Mouse (Mus musculus): Measurements from ENCODE around the gene Kif3c.
"Not testable (repeated sequence)": the region's sequence is repeated elsewhere in the genome, so short reads cannot be mapped to it uniquely, and the experiment has no call there.

Kif3c gene

GRCm38 (mm10) chr12:3366190-3366956 is 1.4 kb downstream of the Kif3c start:
- in situ Hi-C loops (cut with MboI; ENCODE audit: unreplicated experiment in 2 of 2), result loop anchor here in 1 of 2 experiments (10.0 kb wide), 1 partner anchor 132 kb away; no protein-coding TSS in a partner anchor

DNA sequence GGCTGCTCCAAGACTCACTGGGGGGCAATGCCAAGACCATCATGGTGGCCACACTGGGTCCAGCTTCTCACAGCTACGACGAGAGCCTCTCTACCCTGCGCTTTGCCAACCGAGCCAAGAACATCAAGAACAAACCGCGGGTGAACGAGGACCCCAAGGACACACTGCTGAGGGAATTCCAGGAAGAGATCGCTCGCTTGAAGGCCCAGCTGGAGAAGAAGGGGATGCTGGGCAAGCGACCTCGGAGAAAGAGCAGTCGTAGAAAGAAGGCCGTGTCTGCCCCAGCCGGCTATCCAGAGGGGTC is 2.0 kb downstream of the Kif3c start:
- in situ Hi-C loops (cut with MboI; ENCODE audit: unreplicated experiment in 2 of 2), result loop anchor here in 1 of 2 experiments (10.0 kb wide), 1 partner anchor 132 kb away; no protein-coding TSS in a partner anchor

- in situ Hi-C loops (cut with MboI; ENCODE audit: unreplicated experiment in 2 of 2), result loop anchor here in 1 of 2 experiments (10.0 kb wide), 1 partner anchor 134 kb away; no protein-coding TSS in a partner anchor
These were observed 3.8 kb downstream of the Kif3c start for GRCm38 (mm10) chr12:3368771-3369170.

DNA sequence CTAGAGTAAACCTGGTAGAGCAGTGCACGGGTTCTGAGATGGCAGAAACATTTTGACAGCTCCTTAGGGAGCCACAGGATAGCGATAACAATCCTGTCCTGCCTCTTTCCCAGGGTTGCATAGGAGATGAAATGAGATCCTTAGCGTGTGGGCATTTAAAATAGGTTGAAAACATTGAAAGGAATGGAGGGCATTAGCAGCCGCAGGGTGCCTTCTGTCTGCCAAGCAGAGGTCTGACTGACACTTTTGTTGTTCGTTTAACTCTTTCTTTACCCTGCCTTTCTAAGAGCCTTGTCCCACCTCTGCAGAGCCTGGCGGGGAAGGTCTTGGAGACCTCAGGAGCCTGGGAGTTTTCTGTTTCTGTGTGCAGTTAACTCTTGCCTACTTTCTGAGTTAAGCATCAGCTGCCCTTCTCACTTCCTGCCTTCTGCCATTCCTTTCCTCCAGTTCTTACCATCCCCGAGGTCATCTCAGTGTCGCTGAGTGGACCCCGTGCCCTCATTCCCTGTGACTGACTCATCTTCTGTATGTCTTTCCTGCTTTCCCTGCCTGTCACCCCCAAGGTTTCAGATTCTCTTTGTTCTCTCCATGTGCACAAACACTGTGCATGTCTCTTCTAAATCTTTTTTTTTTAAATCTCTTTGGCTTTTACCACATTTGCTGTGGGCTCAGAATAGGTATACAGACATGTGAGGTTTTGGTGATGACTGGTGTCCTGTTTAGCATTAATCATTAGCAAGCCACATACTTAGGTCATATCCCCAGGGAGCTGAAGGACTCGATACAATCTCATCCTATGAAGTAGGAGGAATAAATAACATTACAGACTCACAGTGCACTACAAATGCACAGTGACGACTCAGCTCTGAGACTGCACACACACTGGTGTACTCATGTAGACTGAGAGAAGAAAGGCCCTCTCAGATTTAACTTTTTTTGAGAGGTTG is 6.3 kb downstream of the Kif3c start:
- in situ Hi-C loops (cut with MboI; ENCODE audit: unreplicated experiment in 2 of 2), result no loop called here

GRCm38 (mm10) chr12:3371991-3372390 is 7.1 kb downstream of the Kif3c start:
- in situ Hi-C loops (cut with MboI; ENCODE audit: unreplicated experiment in 2 of 2), result no loop called here

DNA sequence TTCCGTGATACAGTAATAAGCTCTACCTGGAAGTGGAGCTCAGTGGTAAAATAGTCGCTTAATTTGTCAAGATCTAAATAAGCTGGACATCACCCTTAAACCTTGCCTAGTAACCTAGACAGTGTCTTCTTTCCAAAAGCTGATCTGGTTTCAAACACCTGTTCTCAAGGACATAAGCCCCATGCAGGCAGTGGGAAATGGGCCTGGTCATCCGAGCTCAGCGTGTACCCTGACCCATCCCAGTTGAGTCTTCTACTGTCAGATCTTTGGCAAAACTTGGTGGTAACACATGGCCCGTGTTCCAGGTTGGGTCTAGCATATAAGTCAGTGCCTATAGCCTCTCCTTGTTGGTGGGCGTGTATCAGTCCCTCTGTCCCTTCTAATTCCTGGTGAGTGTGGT is 8.6 kb downstream of the Kif3c start:
- in situ Hi-C loops (cut with MboI; ENCODE audit: unreplicated experiment in 2 of 2), result no loop called here

DNA sequence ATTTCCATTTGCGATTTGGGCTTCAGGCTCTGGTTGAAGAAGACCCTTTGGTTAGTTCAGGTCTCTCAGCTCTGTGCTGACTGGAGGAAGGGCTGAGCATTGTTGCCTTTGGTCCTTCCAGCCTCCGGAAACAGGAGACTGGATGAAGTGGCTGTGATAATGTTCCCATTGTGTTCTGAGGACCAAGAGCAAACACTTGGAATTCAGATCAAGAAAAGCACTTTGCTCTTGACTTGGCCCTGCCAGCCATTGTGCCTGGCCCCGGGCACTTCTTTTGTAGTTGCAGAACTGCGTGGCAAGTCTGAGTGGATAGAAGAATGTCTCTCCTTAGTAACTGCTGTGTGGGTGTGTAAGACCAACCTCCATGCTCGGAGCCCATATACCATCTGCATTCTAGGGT is 9.6 kb downstream of the Kif3c start:
- in situ Hi-C loops (cut with MboI; ENCODE audit: unreplicated experiment in 2 of 2), result no loop called here

GRCm38 (mm10) chr12:3377190-3377589 is 12.3 kb downstream of the Kif3c start:
- in situ Hi-C loops (cut with MboI; ENCODE audit: unreplicated experiment in 2 of 2), result no loop called here

- in situ Hi-C loops (cut with MboI; ENCODE audit: unreplicated experiment in 2 of 2), result no loop called here
These were observed 12.8 kb downstream of the Kif3c start for GRCm38 (mm10) chr12:3377755-3378154.

GRCm38 (mm10) chr12:3384860-3385259 is 19.9 kb downstream of the Kif3c start:
- in situ Hi-C loops (cut with MboI; ENCODE audit: unreplicated experiment in 2 of 2), result no loop called here

DNA sequence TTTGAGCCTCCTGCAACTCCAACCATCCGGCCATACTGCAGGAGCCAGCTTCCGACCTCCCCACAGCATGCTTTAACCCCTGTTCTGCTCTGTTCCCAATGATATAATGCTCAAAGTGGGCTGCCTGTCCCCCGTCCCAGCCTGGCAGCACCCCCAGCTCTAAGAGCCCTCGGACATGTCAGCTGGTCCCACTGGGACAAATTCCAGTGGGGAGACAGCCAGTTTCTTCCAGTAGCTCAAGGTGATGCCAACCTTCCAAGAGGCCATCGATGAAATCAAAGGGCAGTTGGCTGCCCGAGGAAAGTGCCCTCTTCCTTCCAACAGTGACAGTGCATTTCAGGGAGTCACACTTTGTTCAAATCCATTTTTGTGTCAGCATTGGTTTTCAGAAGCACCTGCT is 20.3 kb downstream of the Kif3c start:
- in situ Hi-C loops (cut with MboI; ENCODE audit: unreplicated experiment in 2 of 2), result no loop called here

DNA sequence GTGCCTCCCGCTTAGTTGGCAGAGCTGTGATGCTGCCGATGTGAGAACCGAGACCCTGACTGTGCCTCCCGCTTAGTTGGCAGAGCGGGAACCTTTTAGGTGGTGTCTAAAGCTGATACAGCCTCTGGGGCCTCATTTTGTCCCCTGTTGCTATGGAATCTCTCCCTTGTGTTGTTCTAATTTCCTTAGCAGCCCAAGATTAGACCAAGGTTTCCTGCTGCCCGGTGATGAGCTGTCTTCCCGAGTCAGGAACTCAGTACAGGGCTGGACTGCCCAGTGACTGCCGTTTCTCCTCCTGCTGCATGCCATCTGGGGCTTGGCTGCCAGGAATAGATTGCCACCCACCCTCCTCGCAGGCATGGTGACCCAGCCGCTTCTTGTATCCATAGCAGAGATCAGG is 21.0 kb downstream of the Kif3c start:
- in situ Hi-C loops (cut with MboI; ENCODE audit: unreplicated experiment in 2 of 2), result no loop called here

DNA sequence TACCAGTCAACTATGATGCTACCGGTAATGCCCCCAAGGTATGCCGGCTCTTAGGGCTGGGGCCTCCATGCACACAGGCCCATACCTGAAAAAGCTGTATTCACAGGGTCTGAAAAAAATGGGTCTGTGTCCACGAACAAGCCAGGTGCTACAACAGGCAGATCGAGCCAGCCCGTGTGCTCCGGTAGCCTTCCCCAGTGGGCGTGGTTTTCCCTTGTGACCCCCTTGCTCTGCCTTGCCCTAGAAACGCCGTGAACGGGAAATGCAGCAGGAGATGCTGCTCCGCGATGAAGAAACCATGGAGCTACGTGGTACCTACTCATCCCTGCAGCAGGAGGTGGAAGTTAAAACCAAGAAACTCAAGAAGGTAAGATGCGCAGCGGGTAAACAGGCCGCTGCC is 23.0 kb downstream of the Kif3c start:
- in situ Hi-C loops (cut with MboI; ENCODE audit: unreplicated experiment in 2 of 2), result no loop called here

- in situ Hi-C loops (cut with MboI; ENCODE audit: unreplicated experiment in 2 of 2), result no loop called here
These were observed 24.5 kb downstream of the Kif3c start for GRCm38 (mm10) chr12:3389394-3389793.

- in situ Hi-C loops (cut with MboI; ENCODE audit: unreplicated experiment in 2 of 2), result loop anchor here (5.0 kb wide), 1 partner anchor 288 kb away; no protein-coding TSS in a partner anchor
These were observed 25.1 kb downstream of the Kif3c start for GRCm38 (mm10) chr12:3390071-3390470.

DNA sequence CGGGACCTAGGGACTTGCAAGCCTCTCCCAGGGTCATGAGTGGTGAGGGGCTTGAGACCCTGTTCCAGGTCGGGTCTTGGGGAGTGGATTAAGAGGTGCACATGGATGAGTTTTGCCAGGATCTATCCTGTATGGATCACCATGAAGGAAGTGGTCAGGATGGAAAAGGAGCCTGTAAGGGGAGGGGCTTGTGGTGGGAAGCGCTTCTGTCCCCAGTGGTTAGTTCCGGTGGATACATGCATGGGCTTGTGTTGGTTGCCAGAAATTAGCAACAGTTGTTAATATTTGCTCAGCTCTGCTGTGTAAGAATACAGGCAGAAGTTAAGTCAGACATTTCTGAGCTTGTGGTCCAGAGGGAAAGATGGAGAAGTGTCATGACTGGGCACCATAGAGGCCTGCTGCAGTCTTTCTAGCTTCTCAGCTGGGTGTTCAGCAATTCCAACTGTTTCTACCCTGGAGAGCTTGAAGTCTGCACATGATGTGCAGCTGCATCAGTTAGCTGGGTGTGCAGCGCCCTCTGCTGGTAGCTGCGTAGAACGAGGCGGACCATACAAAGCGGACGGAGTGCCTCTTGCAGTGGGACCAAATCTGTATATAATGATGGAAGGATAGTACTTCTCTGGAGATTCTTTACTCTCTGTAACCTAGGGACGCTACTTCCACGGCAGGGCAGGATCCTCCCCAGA is 25.8 kb downstream of the Kif3c start:
- in situ Hi-C loops (cut with MboI; ENCODE audit: unreplicated experiment in 2 of 2), result loop anchor here (5.0 kb wide), 1 partner anchor 288 kb away; no protein-coding TSS in a partner anchor

DNA sequence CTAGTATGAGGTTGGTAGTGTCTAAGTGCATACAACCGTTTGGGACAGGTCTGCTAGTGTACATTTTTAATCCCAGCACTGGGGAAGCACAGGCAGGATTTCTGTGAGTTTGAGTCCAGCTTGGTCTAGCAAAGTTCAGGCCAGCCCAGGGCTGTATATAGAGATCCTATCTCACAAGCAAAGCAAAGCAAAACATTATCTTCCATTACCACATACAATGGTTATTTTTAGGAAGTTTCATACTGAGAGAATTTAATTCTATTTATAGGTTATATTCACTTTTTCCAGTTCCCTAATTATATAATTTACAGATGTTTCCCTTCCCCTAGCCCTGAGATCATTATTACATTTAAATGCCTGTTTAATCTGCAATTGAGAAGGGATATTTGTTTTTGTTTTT is 26.3 kb downstream of the Kif3c start:
- in situ Hi-C loops (cut with MboI; ENCODE audit: unreplicated experiment in 2 of 2), result loop anchor here (5.0 kb wide), 1 partner anchor 289 kb away; no protein-coding TSS in a partner anchor

- in situ Hi-C loops (cut with MboI; ENCODE audit: unreplicated experiment in 2 of 2), result loop anchor here (5.0 kb wide), 1 partner anchor 291 kb away; no protein-coding TSS in a partner anchor
These were observed 28.2 kb downstream of the Kif3c start for GRCm38 (mm10) chr12:3393140-3393539.

DNA sequence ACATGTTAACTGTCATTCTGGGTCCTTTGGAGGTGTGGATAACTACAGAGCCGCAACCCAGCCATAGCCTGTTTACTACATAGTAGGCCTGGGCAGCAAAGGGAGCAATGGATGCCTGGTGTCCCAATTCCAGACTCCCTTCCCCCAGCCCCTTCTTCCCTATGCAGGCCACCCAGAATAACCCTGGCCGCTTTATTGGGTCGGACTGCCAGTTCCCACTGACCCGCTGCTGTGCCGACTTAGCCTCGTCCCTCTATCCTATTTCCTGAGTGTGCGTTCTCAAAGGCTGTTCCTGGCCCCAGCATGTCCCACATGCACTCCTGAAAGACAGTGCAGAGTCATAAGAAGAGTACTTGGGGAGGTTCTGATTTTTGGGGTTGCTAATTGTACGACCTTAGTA is 32.0 kb downstream of the Kif3c start:
- in situ Hi-C loops (cut with MboI; ENCODE audit: unreplicated experiment in 2 of 2), result no loop called here

- in situ Hi-C loops (cut with MboI; ENCODE audit: unreplicated experiment in 2 of 2), result not testable (repeated sequence)
These were observed 40.7 kb downstream of the Kif3c start for GRCm38 (mm10) chr12:3405662-3406061.

DNA sequence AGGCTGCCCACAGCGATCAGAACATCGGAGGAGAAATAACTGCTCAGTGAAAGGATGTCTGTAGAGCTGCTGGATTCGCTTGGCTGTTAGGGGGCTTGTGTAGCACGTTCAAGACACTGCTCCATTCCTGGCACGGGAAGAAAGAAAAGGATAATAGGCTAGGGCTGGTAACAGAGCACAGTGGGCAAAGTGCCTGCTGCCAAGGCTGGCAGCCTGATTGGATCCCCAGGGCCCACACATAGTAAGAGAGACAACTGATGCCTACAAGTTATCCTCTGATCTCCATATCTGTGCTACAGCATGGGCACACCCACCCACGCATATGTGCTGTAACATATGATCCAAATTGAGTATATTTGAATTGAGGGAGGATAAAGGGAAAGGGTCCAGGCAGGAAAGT is 41.7 kb downstream of the Kif3c start:
- in situ Hi-C loops (cut with MboI; ENCODE audit: unreplicated experiment in 2 of 2), result no loop called here

Data from v-Abl transformed pro-B cells (cell line).